Mouse (Mus musculus) brain, embryonic 14.5 days (tissue): ENCODE measurements around the gene Gnb1. TPM values are rescaled to one million over a fixed set of nuclear protein-coding genes. Genes with fewer than 3 reads are reported as not detected.
"Not testable (repeated sequence)": the region's sequence is repeated elsewhere in the genome, so short reads cannot be mapped to it uniquely, and the experiment has no call there.

Experiments used
- DNase-seq: peaks from one replicate; pipeline ENCODE4 v3.0.0-alpha.2; 2011; ENCODE audit warnings: low read depth
- CTCF ChIP-seq: fragments of 200-500 bp; IDR thresholded peaks from 2 replicates; pipeline ENCODE4 v1.5.1; 2012; ENCODE audit warnings: inconsistent platforms, mild to moderate bottlenecking, moderate library complexity, borderline replicate concordance; ENCODE audit not compliant: insufficient read depth, insufficient read length; ENCODE audit errors: extremely low read depth
- POLR2A ChIP-seq: fragments of 200-500 bp; IDR thresholded peaks from 2 replicates; pipeline ENCODE4 v1.6.1; 2012; ENCODE audit warnings: mild to moderate bottlenecking, inconsistent platforms, borderline replicate concordance; ENCODE audit not compliant: poor library complexity, insufficient read depth, insufficient read length, severe bottlenecking; ENCODE audit errors: extremely low read depth
- polyA plus RNA-seq: library from polyadenylated mRNA; depleted of rRNA; stranded (reverse); fragments of >200 nt; gene quantifications from 2 replicates; pipeline ENCODE4 v1.2.3, GENCODE M21; 2012

The Gnb1 gene
- polyA plus RNA-seq, 1 experiment, result 1,071 TPM

DNA sequence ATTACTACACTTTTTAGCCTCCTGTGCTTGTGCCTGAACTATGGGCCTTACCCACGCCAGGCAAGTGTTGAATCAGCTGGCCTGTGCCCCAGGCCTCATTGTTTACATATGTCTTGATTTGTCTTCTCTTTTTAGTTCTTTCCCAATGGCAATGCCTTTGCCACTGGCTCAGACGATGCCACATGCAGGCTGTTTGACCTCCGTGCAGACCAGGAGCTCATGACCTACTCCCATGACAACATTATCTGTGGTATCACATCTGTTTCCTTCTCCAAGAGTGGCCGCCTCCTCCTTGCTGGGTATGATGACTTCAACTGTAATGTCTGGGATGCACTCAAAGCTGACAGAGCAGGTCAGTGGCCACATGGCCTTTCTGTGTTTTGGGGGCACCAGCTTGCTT, 63.7 kb downstream of the Gnb1 start:
- DNase-seq, result no peak
- TF ChIP-seq POLR2A (no peak), CTCF (no peak)

DNA sequence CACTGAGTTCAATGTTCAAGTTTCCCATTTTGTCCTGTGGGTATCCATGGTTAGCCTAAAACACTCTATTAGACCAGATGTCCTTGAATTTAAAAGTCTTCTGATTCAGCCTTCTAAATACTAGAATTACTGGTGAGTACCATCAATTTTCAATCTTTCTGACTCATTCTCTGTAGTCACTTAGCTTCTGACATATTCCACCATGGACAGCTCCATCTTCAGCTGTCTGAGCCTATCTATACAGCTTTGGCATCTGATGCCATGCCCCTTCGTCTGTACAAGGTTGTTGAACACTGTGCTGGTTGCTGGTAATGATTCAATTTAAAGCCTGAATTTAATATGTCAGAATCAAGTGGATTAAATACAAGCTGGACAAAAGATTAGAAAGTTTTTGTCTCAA, 64.3 kb downstream of the Gnb1 start:
- no peak for TF ChIP-seq CTCF
- TF ChIP-seq POLR2A, result no peak
- no peak for DNase-seq

DNA sequence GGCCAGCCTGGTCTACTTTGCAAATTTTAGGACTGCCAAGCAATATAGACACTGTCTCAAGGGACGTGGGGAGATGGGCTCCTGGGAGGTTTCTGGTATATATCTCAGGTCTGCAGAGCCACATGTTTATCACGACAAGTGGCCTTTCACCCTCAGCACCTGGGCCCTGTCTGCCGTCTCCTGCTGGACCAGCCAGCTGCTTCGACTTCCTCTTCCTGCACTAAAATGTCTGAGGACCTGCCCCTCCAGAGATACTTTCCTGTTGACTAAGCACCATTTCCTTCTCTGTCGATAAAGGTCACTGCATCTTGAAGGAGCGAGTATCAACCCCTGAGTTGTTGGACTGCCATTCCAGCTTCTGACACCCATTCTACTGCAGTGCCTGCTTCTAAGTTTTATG, 68.3 kb downstream of the Gnb1 start:
- no peak for DNase-seq

DNA sequence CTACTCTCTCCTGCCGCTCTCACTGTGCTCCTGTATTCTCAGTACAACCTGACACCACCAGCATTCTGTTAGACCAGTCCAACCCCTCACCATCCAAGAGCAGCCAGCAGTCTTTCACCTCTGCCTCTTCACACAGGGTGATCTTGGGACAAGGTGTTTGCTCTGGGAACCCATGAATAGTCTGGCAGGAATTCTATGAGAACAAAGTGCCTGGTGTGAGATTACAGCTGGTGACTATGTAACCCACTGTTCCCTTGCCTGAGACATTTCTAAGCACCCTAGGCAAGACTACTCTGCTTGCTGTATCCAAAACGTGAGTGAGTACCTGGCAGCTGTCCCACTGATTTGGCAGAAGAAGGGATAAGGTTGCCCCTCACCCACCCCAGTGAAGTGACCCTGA, 69.8 kb downstream of the Gnb1 start:
- TF ChIP-seq CTCF (no peak), POLR2A (no peak)
- DNase-seq, result peak; percentile 12

More for the DNA sequence above, 68.3 kb downstream of the Gnb1 start:
- TF ChIP-seq CTCF (no peak), POLR2A (no peak)

DNA sequence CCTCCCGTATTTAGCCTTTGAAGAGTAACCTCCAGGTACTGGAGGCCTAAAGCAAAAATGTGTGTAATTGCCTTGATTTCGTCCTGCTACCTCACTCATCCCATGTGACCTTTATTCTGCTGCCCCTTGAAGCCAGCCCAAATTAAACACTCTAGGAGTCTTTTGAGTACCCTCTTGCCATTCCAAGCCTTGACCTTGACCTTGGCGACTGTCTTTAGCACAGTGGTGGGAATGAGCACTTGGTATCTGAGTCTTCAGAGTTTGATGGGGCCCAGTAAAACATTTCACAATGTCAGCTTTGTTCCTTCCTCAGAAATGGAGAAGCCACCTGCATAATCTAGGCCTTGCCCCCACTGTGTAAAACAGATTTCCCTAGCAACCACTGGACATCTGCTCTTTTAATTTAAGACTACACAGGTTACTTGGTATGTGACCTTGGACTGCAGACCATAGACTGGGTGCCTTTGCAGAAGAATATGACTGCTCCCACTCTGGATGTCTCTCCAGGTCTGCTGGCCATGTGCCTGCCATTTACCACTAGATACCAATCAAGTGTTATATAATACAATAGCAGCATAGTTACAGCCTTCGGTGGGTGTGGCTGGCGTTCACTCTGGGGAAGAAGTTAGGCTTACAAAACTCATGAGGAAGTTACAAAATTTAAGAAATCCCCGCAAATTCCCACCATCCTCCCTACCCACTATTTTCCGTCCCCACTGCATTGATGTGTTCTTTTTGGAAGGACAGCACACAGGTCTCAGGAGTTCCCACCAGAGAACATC, 70.7 kb downstream of the Gnb1 start, which contains the start of gene Nadk:
Nadk (plus strand) TSS at position 718 of the 782 bp plus-strand sequence.
- no peak for DNase-seq

DNA sequence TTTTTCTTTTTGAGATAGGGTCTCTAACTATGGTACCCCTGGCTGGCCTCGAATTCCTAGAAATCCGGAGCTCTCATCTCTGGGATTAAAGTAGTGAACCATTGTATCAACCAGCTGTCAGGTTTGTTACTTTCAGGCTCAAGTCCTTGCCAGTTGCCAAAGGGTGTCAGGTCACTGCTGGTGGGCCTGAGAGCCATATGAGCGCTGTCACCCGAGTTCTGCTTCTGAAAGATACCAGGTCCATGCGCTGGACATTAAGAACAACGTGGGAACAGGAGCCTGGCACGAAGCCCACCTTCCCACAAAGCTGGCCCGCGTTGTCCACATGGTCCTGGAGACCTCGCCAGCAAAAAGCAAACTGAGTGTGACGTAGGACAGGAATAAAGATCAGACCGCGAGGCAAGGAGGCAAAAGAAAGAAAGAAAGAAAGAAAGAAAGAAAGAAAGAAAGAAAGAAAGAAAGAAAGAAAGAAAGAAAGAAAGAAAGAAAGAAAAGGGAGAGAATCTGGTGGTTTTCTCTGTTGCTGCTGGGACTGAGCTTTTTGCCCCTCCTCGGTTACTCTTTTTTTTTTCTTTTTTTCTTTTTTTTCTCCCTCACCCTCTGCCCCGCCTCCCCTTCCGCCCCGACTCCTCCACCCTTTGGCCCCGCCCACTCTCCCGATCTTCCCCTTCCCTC, 71.7 kb downstream of the Gnb1 start:
- DNase-seq, result peak; percentile 63
- TF ChIP-seq CTCF (no peak), POLR2A (no peak)

More for the DNA sequence above, 70.7 kb downstream of the Gnb1 start, which contains the start of gene Nadk:
- TF ChIP-seq POLR2A, result no peak
- TF ChIP-seq CTCF, result no peak

DNA sequence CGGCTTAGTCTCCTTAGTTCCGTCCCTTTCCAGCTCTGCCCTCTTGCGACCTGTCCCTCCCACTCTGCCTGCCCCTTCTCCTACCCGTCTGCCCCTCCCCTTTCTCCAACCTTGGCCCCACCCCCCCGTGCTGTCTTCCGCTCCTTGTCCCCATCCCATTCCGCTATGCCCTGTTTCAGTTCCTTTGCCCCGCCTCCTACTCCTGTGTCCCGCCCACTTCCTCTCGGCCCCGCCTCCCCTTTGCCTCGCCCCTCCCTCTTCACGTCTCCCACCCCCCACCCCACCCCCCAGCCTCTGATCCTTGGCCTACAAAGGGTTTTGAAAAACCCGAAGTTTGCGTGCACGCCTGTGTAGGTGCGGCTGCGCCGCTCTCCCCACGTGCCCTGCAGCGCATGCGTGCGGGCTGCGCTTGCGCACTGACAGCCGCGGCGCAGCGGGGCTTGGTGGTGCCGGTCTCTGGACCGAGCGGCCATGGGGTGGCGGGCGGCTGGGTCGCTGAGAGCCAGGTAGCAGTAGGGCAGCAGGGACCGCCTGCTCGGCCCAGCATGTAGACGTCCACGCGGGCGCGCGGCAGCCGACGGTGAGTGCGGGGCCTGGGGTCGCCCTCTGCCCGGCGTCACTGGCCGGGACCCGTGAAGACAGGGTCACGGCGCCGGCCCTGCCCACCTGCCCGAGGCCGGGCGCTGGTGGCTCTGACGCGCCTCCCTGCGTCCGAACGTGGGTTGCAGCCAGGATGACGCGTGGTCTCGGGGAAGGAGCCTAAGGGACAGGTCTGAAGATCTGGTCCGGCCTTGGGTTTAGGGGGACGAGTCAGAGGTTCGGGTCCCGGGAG, 72.5 kb downstream of the Gnb1 start:
- TF ChIP-seq POLR2A (peak; percentile 94), CTCF (0 out of 2 replicates have a peak, but pooled peaks have one; percentile 12)
- DNase-seq, result peak; percentile 99

DNA sequence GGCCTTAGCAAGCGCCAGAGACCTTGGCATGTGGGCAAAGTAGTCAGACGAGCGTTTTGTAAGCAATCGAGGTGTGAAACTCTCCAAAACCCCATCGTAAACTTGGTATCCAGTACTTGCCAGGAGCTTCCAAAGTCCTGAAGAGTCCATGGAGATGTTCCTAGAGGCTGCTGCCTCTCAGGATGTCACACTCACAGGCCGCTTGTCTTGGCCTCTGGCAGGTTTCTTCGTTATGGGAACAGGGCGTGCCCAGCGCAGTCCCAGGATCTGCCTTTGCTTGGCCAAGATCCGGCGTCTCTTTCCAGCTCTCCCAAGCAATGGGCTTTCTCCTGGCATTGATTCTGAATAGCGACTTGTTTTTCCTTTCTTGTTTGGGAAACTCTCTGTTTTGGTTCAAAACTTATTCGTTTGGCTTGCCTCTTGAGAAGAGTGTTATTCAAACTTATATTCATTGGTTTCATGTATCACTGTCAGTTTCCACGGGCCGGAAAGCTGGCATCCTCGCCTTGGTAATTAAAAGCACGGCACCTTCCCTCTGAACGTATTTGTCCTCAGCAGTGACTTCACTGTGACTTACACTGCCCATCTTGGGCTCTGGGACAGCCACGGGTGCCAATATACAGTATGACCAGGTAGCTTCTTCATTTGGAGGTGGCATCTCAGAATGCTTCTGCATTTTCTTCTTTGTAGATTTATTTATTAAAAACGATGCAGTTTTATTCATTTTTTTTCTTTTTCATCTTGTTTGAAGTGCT, 73.3 kb downstream of the Gnb1 start:
- no peak for DNase-seq
- TF ChIP-seq CTCF (no peak), POLR2A (no peak)

DNA sequence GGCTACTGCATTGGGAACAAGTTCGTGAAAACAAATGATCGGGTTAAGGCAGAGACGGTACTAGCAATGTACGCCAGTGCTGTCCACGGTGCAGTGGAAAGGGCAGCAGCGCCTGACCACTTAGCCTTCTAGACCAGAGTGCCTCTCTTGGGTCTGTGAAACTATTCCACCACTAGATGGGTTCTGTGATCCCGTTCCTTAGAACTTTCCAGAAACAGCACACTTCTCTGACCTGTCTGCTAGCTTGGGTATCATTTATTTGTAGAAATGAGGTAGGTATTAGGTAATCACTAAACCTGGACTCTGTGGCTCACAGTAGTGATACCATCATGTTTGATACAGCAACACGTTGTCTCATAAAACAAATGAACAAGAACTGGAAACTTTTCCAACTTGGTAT, 75.4 kb downstream of the Gnb1 start:
- DNase-seq, result no peak
- no peak for TF ChIP-seq CTCF
- no peak for TF ChIP-seq POLR2A

DNA sequence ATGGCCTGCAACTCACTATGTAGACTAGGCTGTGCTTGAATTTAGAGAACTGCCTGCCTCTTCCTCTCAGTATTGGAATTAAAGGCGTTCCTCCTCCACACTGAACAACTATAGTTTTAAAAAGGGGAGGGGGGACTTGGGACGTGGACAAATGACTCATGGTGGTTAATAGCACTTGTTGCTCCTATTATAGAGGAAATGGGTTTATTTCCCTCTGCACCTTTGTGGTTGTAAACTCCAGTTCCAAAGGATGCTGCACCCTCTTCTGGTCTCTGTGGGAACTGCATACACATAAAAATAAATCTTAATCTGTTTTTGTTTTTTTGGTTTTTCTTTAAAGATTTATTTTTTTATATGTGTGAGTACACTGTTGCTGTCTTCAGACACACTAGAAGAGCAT, 77.0 kb downstream of the Gnb1 start:
- DNase-seq, result peak; percentile 57
- TF ChIP-seq POLR2A, result no peak
- peak; percentile 55; the same call in 1 of the 2 replicates for TF ChIP-seq CTCF

DNA sequence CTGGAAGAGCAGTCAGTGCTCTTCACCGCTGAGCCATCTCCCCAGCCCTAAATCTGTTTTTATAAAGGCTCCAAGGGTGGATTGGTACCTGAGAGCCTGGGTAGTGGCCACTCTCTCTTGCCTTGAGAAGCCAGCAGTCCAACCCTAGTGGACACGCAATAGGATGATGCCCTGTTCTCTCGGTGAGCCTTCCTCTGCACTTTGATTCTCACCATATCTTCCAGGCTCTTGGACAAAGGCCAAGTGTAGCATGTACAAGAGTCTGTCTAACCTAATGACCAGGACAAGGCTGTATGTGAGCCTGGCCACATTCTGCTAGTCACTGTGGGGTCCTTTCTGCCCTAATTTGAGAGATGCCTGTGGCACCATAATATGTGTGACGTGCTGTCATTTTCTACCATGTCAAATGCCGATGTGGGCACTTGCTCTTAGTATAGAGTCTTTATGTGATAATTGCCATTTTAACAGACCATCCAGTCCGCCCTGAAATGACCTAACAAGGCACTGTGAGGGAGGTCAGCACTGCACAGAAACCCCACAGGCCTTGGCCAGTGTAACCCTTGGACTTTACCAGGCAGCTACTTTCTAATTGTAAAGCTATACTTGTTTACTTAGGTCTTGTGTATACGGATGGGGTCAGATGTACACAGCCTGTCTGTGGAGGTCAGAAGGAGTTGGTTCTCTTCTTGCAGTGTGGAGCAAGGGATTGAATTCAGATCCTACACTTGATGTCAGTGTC, 77.6 kb downstream of the Gnb1 start:
- DNase-seq, result no peak
- TF ChIP-seq CTCF, result no peak
- no peak for TF ChIP-seq POLR2A

DNA sequence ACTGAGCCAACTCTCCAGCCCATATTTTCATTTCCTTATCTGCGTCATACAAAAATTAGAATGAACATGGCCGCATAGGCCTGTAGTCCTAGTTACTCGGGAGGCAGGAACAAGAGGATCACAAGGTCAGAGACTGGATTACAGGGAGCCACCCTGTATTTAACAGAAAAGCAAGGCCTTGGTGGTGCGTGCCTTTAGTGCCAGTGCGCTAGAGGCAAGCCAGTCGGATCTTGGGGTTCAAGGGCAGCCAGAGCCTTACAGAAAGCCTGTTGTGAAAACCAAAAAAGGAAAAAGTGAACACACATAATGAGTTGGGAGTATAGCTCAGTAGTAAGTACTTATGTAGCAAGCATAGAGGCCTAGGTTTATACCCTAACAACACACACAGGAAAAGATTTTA, 78.7 kb downstream of the Gnb1 start:
- no peak for DNase-seq
- TF ChIP-seq CTCF, result no peak
- TF ChIP-seq POLR2A, result no peak

DNA sequence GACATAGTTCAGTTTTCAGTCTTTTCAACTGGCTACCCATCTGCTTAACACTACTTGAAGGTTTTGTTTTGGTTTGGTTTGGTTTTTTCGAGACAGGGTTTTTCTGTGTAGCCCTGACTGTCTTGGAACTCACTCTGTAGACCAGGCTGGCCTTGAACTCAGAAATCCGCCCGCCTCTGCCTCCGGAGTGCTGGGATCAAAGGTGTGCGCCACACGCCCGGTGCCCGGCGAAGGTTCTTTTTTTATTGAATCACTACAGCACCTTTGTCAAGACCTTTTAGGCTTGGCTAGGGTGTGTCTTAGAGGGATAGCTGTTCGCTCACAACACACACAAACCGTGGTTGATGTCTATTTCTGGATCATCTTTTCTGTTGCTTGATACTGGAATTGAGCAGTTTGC, 79.2 kb downstream of the Gnb1 start:
- not testable (repeated sequence) for DNase-seq
